Mouse (Mus musculus): Measurements from ENCODE around the gene Olfr1318.

The Olfr1318 gene

DNA sequence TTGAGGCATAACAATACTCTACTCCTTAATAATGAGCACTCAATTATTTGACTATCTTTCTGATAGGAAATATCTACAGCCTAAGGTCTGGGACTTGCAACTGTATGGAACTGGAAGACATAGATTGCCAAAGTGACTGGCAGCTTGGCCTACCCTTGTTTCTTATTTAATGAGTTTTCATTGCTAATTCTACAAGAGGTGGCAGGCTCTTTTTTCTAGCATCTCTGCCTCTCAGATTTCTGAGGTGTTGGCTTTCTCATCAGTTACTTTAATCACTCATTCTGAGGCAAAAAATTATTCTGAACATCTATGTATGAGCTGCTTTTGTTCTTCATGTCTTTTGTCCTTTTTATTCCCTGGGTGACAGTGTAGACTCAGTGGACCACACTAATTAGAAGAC, at the start of gene Olfr1318:
Olfr1318 (plus strand) TSS at position 301 of the 400 bp plus-strand sequence.
- no peak for DNase-seq (ENCODE audit: low spot score in 2 of 2)

DNA sequence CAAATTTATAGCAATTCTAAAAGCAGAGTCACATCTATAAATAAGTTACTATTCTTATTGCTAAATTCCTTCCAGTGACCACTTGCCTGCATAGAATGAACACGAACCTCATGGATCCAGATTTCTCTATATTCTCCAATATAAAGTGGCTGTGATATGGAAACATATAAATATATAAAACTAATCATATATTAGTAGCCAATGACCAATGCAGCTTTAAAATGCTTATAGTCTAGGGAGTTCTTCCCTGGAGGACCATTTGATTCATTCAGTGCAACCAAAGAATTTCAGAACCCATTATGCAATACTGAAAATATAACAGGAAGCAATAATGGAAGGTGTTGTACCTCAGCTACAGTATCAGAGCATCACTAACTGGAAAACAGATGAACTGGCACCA, 38.7 kb upstream of the Olfr1318 start, which contains the start of gene Olfr1315-ps1:
Olfr1315-ps1 (minus strand) TSS at position 101 of the 400 bp plus-strand sequence.
- DNase-seq (ENCODE audit: low spot score in 2 of 2): no peak

DNA sequence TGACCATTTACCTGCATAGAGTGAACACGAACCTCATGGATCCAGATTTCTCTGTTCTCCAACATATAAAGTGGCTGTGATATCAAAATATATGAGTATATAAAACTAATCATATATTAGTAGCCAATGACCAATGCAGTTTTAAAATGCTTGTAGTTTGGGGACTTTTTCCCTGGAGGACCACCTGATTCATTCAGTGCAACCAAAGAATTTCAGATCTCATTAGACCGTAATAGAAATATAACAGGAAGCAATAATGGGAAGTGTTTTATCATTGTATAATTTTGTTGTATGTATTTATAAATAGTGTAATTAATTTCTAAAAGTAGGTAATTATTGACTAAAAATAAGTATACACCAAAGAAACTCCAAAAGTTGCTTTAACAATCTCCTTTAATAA, 19.1 kb upstream of the Olfr1318 start, which contains the start of gene Olfr1316:
Olfr1316 (minus strand) TSS at position 101 of the 400 bp plus-strand sequence.
- DNase-seq (ENCODE audit: low spot score in 2 of 2): no peak

DNA sequence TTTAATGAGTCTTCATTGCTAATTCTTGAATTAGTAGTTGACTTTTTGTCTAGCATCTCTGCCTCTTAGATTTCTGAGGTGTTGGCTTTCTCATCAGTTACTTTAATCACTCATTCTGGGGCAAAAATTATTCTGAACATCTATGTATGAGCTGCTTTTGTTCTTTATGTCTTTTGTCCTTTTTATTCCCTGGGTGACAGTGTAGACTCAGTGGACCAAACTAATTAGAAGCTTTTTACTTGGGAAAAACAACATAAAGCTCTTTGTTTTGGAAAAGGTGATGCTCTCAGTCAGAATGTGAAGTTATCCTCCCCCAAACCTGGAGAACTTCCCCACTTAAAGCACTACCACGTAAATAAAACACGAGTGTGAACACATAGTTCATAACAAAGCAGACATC, 14.0 kb upstream of the Olfr1318 start, which contains the start of gene Olfr1317:
Olfr1317 (plus strand) TSS at position 301 of the 400 bp plus-strand sequence.
- no peak for DNase-seq (ENCODE audit: low spot score in 2 of 2)

DNA sequence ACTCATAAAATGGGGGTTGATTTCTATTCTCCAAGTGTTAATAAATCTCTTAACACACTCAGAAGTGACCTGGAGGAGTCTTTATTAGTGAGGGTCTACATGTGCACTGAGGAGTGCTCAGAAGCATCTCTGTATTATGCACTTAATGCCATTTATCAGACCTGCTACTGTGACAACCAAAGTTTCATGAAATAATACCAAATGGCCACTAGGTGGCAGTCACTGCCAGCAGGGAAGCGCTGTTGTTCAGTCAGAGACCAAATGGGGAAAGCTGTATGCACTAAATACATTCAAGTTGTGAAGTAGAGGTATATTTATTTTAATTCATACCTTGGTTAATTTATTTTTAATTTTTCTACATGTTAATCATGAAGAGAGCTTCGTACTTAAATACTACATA, 42.9 kb downstream of the Olfr1318 start:
- no peak for DNase-seq (ENCODE audit: low spot score in 2 of 2)

DNA sequence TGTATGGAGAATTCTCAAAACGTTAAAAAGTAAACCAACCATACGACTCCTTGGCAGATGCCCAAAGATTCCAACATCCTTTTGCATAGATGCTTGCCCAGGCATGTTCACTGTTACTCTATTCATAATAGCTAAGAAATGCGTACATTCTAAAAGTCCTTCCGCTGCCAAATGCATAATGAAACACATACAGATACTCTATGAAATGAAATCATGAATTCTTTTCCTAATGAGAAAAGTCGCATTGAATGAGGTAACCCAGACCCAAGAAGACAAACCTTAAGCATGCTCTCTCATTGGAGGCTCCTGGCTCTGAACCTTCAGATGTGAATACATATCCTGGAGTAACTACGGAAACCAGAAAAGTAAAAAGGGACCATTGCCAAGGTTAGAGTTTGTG, 49.1 kb downstream of the Olfr1318 start:
- no peak for DNase-seq (ENCODE audit: low spot score in 2 of 2)

Measured in spleen, postnatal 4 days (tissue).